Mouse (Mus musculus) cerebellum, adult 18-20 months (tissue): ENCODE data around the gene Cycs.
"Not testable (repeated sequence)": the region's sequence is repeated elsewhere in the genome, so short reads cannot be mapped to it uniquely, and the experiment has no call there.

Source experiments
- DNase-seq, 2 experiments: peaks; one replicate each; pipeline ENCODE4 v3.0.0; 2021

Cycs gene

GRCm38 (mm10) chr6:50566141-50566996, at the start of gene Cycs:
Gene Cycs (minus strand): TSS chr6:50566538.
- peak; percentile 99 for DNase-seq

GRCm38 (mm10) chr6:50601620-50602019, 35.3 kb upstream of the Cycs start:
- peak; percentile 38 for DNase-seq

GRCm38 (mm10) chr6:50598560-50598959, 32.2 kb upstream of the Cycs start:
- peak; percentile 58 to 59 for DNase-seq

GRCm38 (mm10) chr6:50596301-50597211, 30.2 kb upstream of the Cycs start, which contains the start of gene 4921507P07Rik:
Gene 4921507P07Rik (minus strand): TSS chr6:50596632.
- peak; percentile 97 to 98 for DNase-seq

- no peak for DNase-seq
Observed at GRCm38 (mm10) chr6:50594372-50594771, 28.0 kb upstream of the Cycs start.

GRCm38 (mm10) chr6:50593334-50593845, 27.1 kb upstream of the Cycs start:
- DNase-seq = no peak

GRCm38 (mm10) chr6:50590234-50590633, 23.9 kb upstream of the Cycs start:
- no peak for DNase-seq

- peak; percentile 62 to 69 for DNase-seq
Observed at GRCm38 (mm10) chr6:50588251-50588650, 21.9 kb upstream of the Cycs start.

GRCm38 (mm10) chr6:50587412-50587811, 21.1 kb upstream of the Cycs start:
- no peak for DNase-seq

GRCm38 (mm10) chr6:50586316-50586715, 20.0 kb upstream of the Cycs start:
- DNase-seq = no peak

GRCm38 (mm10) chr6:50585733-50586132, 19.4 kb upstream of the Cycs start:
- no peak for DNase-seq

GRCm38 (mm10) chr6:50571661-50572060, 5.3 kb upstream of the Cycs start:
- DNase-seq = no peak

- no peak for DNase-seq
Observed at GRCm38 (mm10) chr6:50566997-50567255, 588 bp upstream of the Cycs start.

GRCm38 (mm10) chr6:50563651-50564050, 2.7 kb downstream of the Cycs start:
- no peak for DNase-seq

- DNase-seq = no peak
Observed at GRCm38 (mm10) chr6:50562421-50562820, 3.9 kb downstream of the Cycs start.

GRCm38 (mm10) chr6:50560776-50561175, 5.6 kb downstream of the Cycs start:
- no peak for DNase-seq

GRCm38 (mm10) chr6:50558877-50559276, 7.5 kb downstream of the Cycs start:
- no peak for DNase-seq

GRCm38 (mm10) chr6:50557566-50557965, 8.8 kb downstream of the Cycs start:
- DNase-seq = no peak

GRCm38 (mm10) chr6:50554223-50554622, 12.1 kb downstream of the Cycs start:
- DNase-seq = not testable (repeated sequence)

- no peak for DNase-seq
Observed at GRCm38 (mm10) chr6:50552881-50553518, 13.3 kb downstream of the Cycs start.

GRCm38 (mm10) chr6:50549791-50550190, 16.5 kb downstream of the Cycs start:
- no peak for DNase-seq

- DNase-seq = no peak
Observed at GRCm38 (mm10) chr6:50549051-50549450, 17.3 kb downstream of the Cycs start.

- DNase-seq = peak; percentile 36 to 55
Observed at GRCm38 (mm10) chr6:50545412-50546043, 20.8 kb downstream of the Cycs start.
